In the genomic region with DNA sequence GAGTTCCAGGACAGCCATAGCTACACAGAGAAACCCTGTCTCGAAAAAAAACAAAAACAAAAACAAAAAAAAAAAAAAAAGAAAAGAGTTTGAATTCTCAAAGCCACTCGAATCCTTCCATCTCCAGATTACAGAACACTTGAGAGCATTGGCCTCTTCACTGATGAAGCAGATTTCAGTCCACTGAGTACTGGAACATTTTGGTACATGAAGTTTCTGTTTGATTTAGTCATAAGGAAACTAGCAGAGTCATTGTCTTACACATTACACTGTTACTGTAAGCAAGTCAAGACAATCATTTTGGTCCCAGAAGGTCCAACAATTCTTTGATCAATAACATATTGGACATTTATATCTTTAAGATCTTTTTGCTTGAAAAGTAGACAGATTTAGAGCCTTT, we compare ENCODE assay signal across 27 mouse cellular contexts. TPM values are rescaled to one million over a fixed set of nuclear protein-coding genes. Genes with fewer than 3 reads are reported as not detected.
A peak's percentile ranks its signal among the peaks of the same experiment; 100 is the strongest.
DNase-seq lines count a peak whose midpoint lies in the region; ATAC-seq and TF ChIP-seq lines count a peak whose summit lies in the region.
"Had no signal": no experiment of that assay in that cellular context is flagged by ENCODE, and none has a peak within 500 bp of the region (broad histone marks: within the 10 kb centered on the region; RNA-seq: fewer than 3 reads in every experiment).

No protein-coding gene starts in this region.

- H3K27ac ChIP-seq in gastrocnemius, adult 2 months = no peak overlapping the region
- H3K27ac ChIP-seq in intestine, postnatal 0 days (ENCODE audit: low read depth, low read length) = no peak overlapping the region
- H3K27ac ChIP-seq: embryonic facial prominence, embryonic 12.5 days; embryonic facial prominence, embryonic 15.5 days; heart, adult 2 months; heart, embryonic 10.5 days; heart, embryonic 13.5 days; hindbrain, embryonic 10.5 days; hindbrain, embryonic 14.5 days; hindbrain, postnatal 0 days had no signal

- H3K9ac ChIP-seq in intestine, postnatal 0 days (ENCODE audit: low read depth, low read length) = no peak overlapping the region
- H3K9ac ChIP-seq: embryonic facial prominence, embryonic 12.5 days; embryonic facial prominence, embryonic 15.5 days; forebrain, postnatal 0 days; heart, embryonic 13.5 days; hindbrain, embryonic 14.5 days had no signal

- TF ChIP-seq CTCF in gastrocnemius, adult 2 months (IDR thresholded peaks at IDR 0.05) = no peak
- no peak for TF ChIP-seq CTCF in intestine, postnatal 0 days (IDR thresholded peaks at IDR 0.05; ENCODE audit: low read depth)

- no peak overlapping the region for H3K4me2 ChIP-seq in intestine, postnatal 0 days (replicated peaks; ENCODE audit: low read depth)
- H3K4me2 ChIP-seq: embryonic facial prominence, embryonic 12.5 days; embryonic facial prominence, embryonic 15.5 days had no signal

- no peaks in the 10 kb centered on the region for H3K36me3 ChIP-seq in intestine, postnatal 0 days (ENCODE audit: control insufficient read depth, insufficient read depth)

- H3K27me3 ChIP-seq in intestine, postnatal 0 days (replicated peaks; ENCODE audit: control insufficient read depth, insufficient read depth, low read length) = no peaks in the 10 kb centered on the region
- H3K27me3 ChIP-seq: embryonic facial prominence, embryonic 12.5 days; embryonic facial prominence, embryonic 15.5 days; heart, embryonic 13.5 days; Patski had no signal

- H3K9me3 ChIP-seq in intestine, postnatal 0 days (ENCODE audit: control insufficient read depth) = no peaks in the 10 kb centered on the region
- H3K9me3 ChIP-seq: embryonic facial prominence, embryonic 12.5 days; embryonic facial prominence, embryonic 15.5 days; G1E; heart, embryonic 10.5 days; heart, embryonic 13.5 days; hindbrain, embryonic 10.5 days had no signal

- WGBS in intestine, postnatal 0 days = 79% methylated on average over 2 of the region's 2 CpGs

- peaks cover 3% of the 10 kb centered on the region; the same call in 1 of the 2 replicates for H3K4me1 ChIP-seq in intestine, postnatal 0 days (replicated peaks; ENCODE audit: control insufficient read depth, insufficient read depth, low read length)

- no peak for ATAC-seq in intestine, postnatal 0 days
- no peak for ATAC-seq in cerebellum, adult (ENCODE audit: insufficient number of reproducible peaks, low FRiP score, low TSS enrichment)
- ATAC-seq: CD4-positive, CD25-positive, alpha-beta regulatory T cell, adult 4 months; forebrain, embryonic 14.5 days; forebrain, postnatal 0 days; hindbrain, postnatal 0 days; Patski had no signal

- H3K4me3 ChIP-seq in gastrocnemius, adult 2 months = peak overlapping the region; percentile 44; the same call in 1 of the 2 replicates
- H3K4me3 ChIP-seq in intestine, postnatal 0 days (ENCODE audit: low read depth, low read length) = no peak overlapping the region
- H3K4me3 ChIP-seq: embryonic facial prominence, embryonic 12.5 days; embryonic facial prominence, embryonic 15.5 days; heart, adult 2 months; heart, embryonic 10.5 days; heart, embryonic 13.5 days; hindbrain, embryonic 10.5 days had no signal

- no peak for DNase-seq in gastrocnemius, adult 2 months
- DNase-seq in gastrocnemius, postnatal 10 days = no peak
- peak; percentile 42 for DNase-seq in lung, postnatal 36 days
- DNase-seq in lung, adult 18-20 months = no peak
- DNase-seq in induced T-regulatory cell, adult 2 months (ENCODE audit: low read depth) = peak; percentile 44
- DNase-seq: adrenal gland, postnatal 10 days; adrenal gland, postnatal 36 days; cerebellum, adult 11 months; cerebellum, adult 2 months; cerebellum, adult 9-11 months; cerebellum, postnatal 25 days; forebrain, postnatal 0 days; gastrocnemius, postnatal 36 days had no signal

- intact Hi-C loops in gastrocnemius, adult 2 months (cut with DNase I) = no loop called here

RNA-seq across cellular contexts. Expression of gene Tiparp, which starts 4.8 kb away (rescaled TPM):
- total RNA-seq in gastrocnemius, adult 2 months (2021) = 10 to 100 TPM; 10.1 to 24.8 TPM
- total RNA-seq in gastrocnemius, postnatal 10 days (2021) = 10 to 100 TPM; 11.2 to 11.9 TPM
- 26.0 and 26.6 TPM in 2 replicates for polyA plus RNA-seq in intestine, postnatal 0 days (2015; fragmentation: Nextera tagmentation; extraction: Ambion mirVana)

Comparison
In these comparisons a context has a peak if more than half of its experiments do, and no peak if none do; other contexts are left out.
1. DNase-seq: peak in lung, postnatal 36 days (single experiment) and induced T-regulatory cell, adult 2 months (single experiment); none in gastrocnemius, adult 2 months (single experiment), gastrocnemius, postnatal 10 days (single experiment) and lung, adult 18-20 months (0 of 2).